Mouse (Mus musculus) liver, postnatal 0 days (tissue): ENCODE data around the gene Tbc1d2b. TPM values are rescaled to one million over a fixed set of nuclear protein-coding genes. Genes with fewer than 3 reads are reported as not detected.

ENCODE experiments used
- ATAC-seq: fragments of 200-750 bp; cut with Nextera tagmentation; 2 replicates; pipeline ENCODE4 v1.8.0; 2017; ENCODE audit warnings: mild to moderate bottlenecking, moderate library complexity
- DNase-seq: peaks from one replicate; pipeline ENCODE4 v3.0.0-alpha.2; 2016
- H3K27ac ChIP-seq: fragments of 300-500 bp; sonication (generic); 2 replicates; pipeline ENCODE4 v1.5.1; 2014; ENCODE audit warnings: antibody characterized with exemption, moderate library complexity, mild to moderate bottlenecking, low read depth
- H3K27me3 ChIP-seq: fragments of 300-500 bp; sonication (generic); 2 replicates; pipeline ENCODE4 v1.6.1; 2014; ENCODE audit warnings: low read length, control low read depth, mixed read lengths; ENCODE audit not compliant: insufficient read depth
- H3K36me3 ChIP-seq: fragments of 300-500 bp; sonication (generic); replicated peaks from 2 replicates; pipeline ENCODE4 v1.6.1; 2014; ENCODE audit warnings: mild to moderate bottlenecking, control low read depth, low read length, moderate library complexity, mixed read lengths; ENCODE audit not compliant: insufficient read depth
- H3K4me1 ChIP-seq: fragments of 300-500 bp; sonication (generic); 2 replicates; pipeline ENCODE4 v1.6.1; 2014; ENCODE audit warnings: antibody characterized with exemption, mild to moderate bottlenecking, control low read depth; ENCODE audit not compliant: insufficient read depth
- H3K4me2 ChIP-seq: fragments of 300-500 bp; sonication (generic); 2 replicates; pipeline ENCODE4 v1.6.1; 2014; ENCODE audit warnings: low read depth, mild to moderate bottlenecking, low read length, moderate library complexity, mixed read lengths
- H3K4me3 ChIP-seq: fragments of 300-500 bp; sonication (generic); 2 replicates; pipeline ENCODE4 v1.5.1; 2014; ENCODE audit warnings: low read depth, low read length
- H3K9ac ChIP-seq: fragments of 300-500 bp; sonication (generic); replicated peaks from 2 replicates; pipeline ENCODE4 v1.6.1; 2014; ENCODE audit warnings: mild to moderate bottlenecking, moderate library complexity
- H3K9me3 ChIP-seq: fragments of 300-500 bp; sonication (generic); 2 replicates; pipeline ENCODE4 v1.6.1; 2016; ENCODE audit warnings: mild to moderate bottlenecking, control low read depth, low read length, mixed read lengths
- CTCF ChIP-seq: sonication (generic); IDR thresholded peaks from 2 replicates; pipeline ENCODE4 v1.5.1; 2016; ENCODE audit warnings: antibody characterized with exemption, low read depth
- EP300 ChIP-seq: IDR thresholded peaks from 2 replicates; pipeline ENCODE4 v1.6.1; 2016; ENCODE audit warnings: antibody characterized with exemption, low read depth, mild to moderate bottlenecking
- WGBS: fragments of 180-500 bp; shearing (Covaris S2); extraction: QIAGEN DNeasy Blood & Tissue Kit; methylation state at CpG from one replicate; pipeline ENCODE4 v1.1.7; 2014; ENCODE audit not compliant: insufficient replicate concordance; 5-methylcytosine and 5-hydroxymethylcytosine counted together
- polyA plus RNA-seq: library from polyadenylated mRNA; unstranded; fragments of >200 nt; fragmentation: Nextera tagmentation; extraction: Ambion mirVana; gene quantifications from 2 replicates; pipeline ENCODE4 v1.2.1, GENCODE M21; 2015

Tbc1d2b gene
- polyA plus RNA-seq, 1 experiment from 2014 or later = 6.2 TPM

GRCm38 (mm10) chr9:90247316-90247715 lies 23.3 kb downstream of the Tbc1d2b start:
- ATAC-seq = no peak
- peaks cover 83% of the 10 kb centered on the region for H3K4me1 ChIP-seq
- TF ChIP-seq EP300 (no peak), CTCF (no peak)

GRCm38 (mm10) chr9:90245781-90246180 lies 24.8 kb downstream of the Tbc1d2b start:
- peaks cover 72% of the 10 kb centered on the region for H3K4me1 ChIP-seq
- no peak for DNase-seq
- no peaks in the 10 kb centered on the region for H3K9me3 ChIP-seq
- H3K27ac ChIP-seq = peak overlapping the region; percentile 87
- WGBS = 60% methylated on average over 5 of the region's 5 CpGs
- peaks cover 33% of the 10 kb centered on the region for H3K36me3 ChIP-seq
- H3K27me3 ChIP-seq = no peaks in the 10 kb centered on the region
- no peak for TF ChIP-seq EP300
- TF ChIP-seq CTCF = no peak
- ATAC-seq = no peak
- H3K4me3 ChIP-seq = no peak overlapping the region
- no peak overlapping the region for H3K9ac ChIP-seq
- no peak overlapping the region for H3K4me2 ChIP-seq

More at GRCm38 (mm10) chr9:90247316-90247715, 23.3 kb downstream of the Tbc1d2b start:
- Histone ChIP-seq H3K36me3 (peaks cover 33% of the 10 kb centered on the region), H3K9ac (no peak overlapping the region; the same call in 1 of the 2 replicates), H3K27ac (peak overlapping the region; percentile 45), H3K27me3 (no peaks in the 10 kb centered on the region), H3K4me3 (no peak overlapping the region), H3K9me3 (no peaks in the 10 kb centered on the region), H3K4me2 (no peak overlapping the region)
- no peak for DNase-seq
- WGBS = 56% methylated on average over 7 of the region's 7 CpGs

GRCm38 (mm10) chr9:90245206-90245605 lies 25.4 kb downstream of the Tbc1d2b start:
- H3K9me3 ChIP-seq = no peaks in the 10 kb centered on the region
- H3K4me2 ChIP-seq = no peak overlapping the region
- H3K36me3 ChIP-seq = peaks cover 39% of the 10 kb centered on the region
- H3K9ac ChIP-seq = no peak overlapping the region
- H3K4me3 ChIP-seq = no peak overlapping the region
- H3K27me3 ChIP-seq = no peaks in the 10 kb centered on the region
- WGBS = 47% methylated on average over 6 of the region's 6 CpGs
- TF ChIP-seq CTCF (no peak), EP300 (peak; percentile 52; the same call in 1 of the 2 replicates)
- 0 out of 2 replicates have a peak, but pooled peaks have one; percentile 2 for ATAC-seq
- peak overlapping the region; percentile 87 for H3K27ac ChIP-seq
- no peak for DNase-seq
- peaks cover 69% of the 10 kb centered on the region for H3K4me1 ChIP-seq

GRCm38 (mm10) chr9:90244301-90245151 lies 26.1 kb downstream of the Tbc1d2b start:
- H3K4me3 ChIP-seq = no peak overlapping the region
- H3K9me3 ChIP-seq = no peaks in the 10 kb centered on the region
- no peaks in the 10 kb centered on the region for H3K27me3 ChIP-seq
- DNase-seq (no peak), ATAC-seq (peak; percentile 26; the same call in 1 of the 2 replicates)
- TF ChIP-seq CTCF = no peak
- no peak for TF ChIP-seq EP300
- H3K4me2 ChIP-seq = no peak overlapping the region
- peaks cover 62% of the 10 kb centered on the region for H3K4me1 ChIP-seq
- H3K9ac ChIP-seq = no peak overlapping the region
- peaks cover 43% of the 10 kb centered on the region for H3K36me3 ChIP-seq
- H3K27ac ChIP-seq = peak overlapping the region; percentile 87
- 66% methylated on average over 15 of the region's 15 CpGs for WGBS

- Histone ChIP-seq H3K4me2 (peak overlapping the region; percentile 22), H3K27me3 (no peaks in the 10 kb centered on the region), H3K4me1 (peaks cover 52% of the 10 kb centered on the region), H3K36me3 (peaks cover 51% of the 10 kb centered on the region), H3K9me3 (no peaks in the 10 kb centered on the region), H3K4me3 (no peak overlapping the region), H3K9ac (peak overlapping the region; percentile 42), H3K27ac (peak overlapping the region; percentile 87)
- 32% methylated on average over 7 of the region's 7 CpGs for WGBS
- DNase-seq = peak; percentile 53
- TF ChIP-seq EP300 (peak; percentile 63), CTCF (no peak)
- ATAC-seq = peak; percentile 57
These were observed 27.7 kb downstream of the Tbc1d2b start for GRCm38 (mm10) chr9:90242855-90243254.

GRCm38 (mm10) chr9:90242291-90242690 lies 28.3 kb downstream of the Tbc1d2b start:
- Histone ChIP-seq H3K27me3 (no peaks in the 10 kb centered on the region), H3K9ac (peak overlapping the region; percentile 42), H3K9me3 (no peaks in the 10 kb centered on the region), H3K27ac (peak overlapping the region; percentile 87), H3K4me2 (peak overlapping the region; percentile 22), H3K4me3 (0 out of 2 replicates have a peak overlapping the region, but pooled peaks have one; percentile 0), H3K36me3 (peaks cover 53% of the 10 kb centered on the region), H3K4me1 (peaks cover 51% of the 10 kb centered on the region)
- ATAC-seq (no peak), DNase-seq (no peak)
- TF ChIP-seq EP300 (no peak), CTCF (no peak)
- WGBS = 86% methylated on average over 6 of the region's 6 CpGs
